Mouse (Mus musculus): ENCODE measurements around the gene Cald1. TPM values are rescaled to one million over a fixed set of nuclear protein-coding genes. Genes with fewer than 3 reads are reported as not detected.

The Cald1 gene
- total and polyA plus RNA-seq, 2 experiments = 44.6 to 61.0 TPM

GRCm38 (mm10) chr6:34633776-34634175, 35.5 kb downstream of the Cald1 start:
- TF ChIP-seq CTCF (IDR thresholded peaks at IDR 0.05; ENCODE audit: low read depth, low read length) (no peak), POLR2A (IDR thresholded peaks at IDR 0.05; ENCODE audit: extremely low read depth, insufficient read depth, low read length) (no peak)
- no peaks in the 10 kb centered on the region for H3K36me3 ChIP-seq (ENCODE audit: control insufficient read depth, insufficient read depth, low read length)

DNA sequence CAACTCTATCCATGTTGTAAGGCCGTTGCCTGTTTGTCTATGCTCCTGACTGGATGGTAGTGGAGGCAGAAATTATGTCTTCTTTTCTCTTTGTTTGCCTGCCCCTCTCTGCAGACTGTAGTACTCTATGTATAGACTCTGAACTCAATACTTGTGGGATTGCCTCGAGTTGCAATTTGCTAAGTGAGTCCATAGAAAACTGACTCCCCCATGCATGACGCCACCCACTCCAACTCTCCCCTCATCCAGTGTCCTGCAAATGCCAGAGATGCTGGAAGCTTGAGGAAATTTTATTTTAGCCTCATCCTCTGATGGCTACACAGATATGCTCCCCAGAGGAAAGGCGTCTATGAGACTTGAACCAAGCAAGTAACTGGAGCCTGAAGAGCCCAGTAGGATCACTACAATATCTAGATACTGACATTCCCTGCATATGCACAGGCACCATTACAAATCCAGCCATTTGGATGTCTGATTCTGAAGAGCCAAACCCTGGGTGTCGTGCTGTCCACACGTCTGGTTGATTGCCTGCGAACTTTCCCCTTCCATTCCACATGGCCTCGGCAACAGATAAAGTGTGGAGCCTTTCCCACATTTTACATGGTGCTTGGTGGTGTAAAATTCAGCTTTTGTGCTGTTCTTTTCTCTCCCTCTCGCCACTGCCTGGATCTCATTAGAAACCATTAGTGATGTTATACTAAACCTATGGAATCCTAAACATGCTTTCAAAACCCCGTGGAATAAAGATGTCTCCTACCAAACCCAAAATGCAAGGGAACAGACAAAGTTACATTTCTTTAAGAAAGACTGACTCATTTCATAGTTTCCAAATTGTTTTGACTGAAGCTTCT, 39.5 kb downstream of the Cald1 start:
- Histone ChIP-seq H3K4me3 (ENCODE audit: insufficient read depth, low read depth, low read length) (no peak overlapping the region), H3K79me2 (ENCODE audit: control insufficient read depth, insufficient read depth, low read length) (no peaks in the 10 kb centered on the region), H3K27ac (replicated peaks; ENCODE audit: insufficient read depth, low read depth, low read length) (no peak overlapping the region), H3K36me3 (ENCODE audit: control insufficient read depth, insufficient read depth, low read length) (no peaks in the 10 kb centered on the region), H3K4me1 (ENCODE audit: control insufficient read depth, insufficient read depth, low read length) (peaks cover 2% of the 10 kb centered on the region), H3K9ac (ENCODE audit: low read depth, low read length) (no peak overlapping the region), H3K27me3 (ENCODE audit: control insufficient read depth, insufficient read depth, low read length) (no peaks in the 10 kb centered on the region)
- DNase-seq (ENCODE audit: extremely low read depth, low read depth, low spot score) = no peak
- TF ChIP-seq POLR2A (IDR thresholded peaks at IDR 0.05; ENCODE audit: extremely low read depth, insufficient read depth, low read length) (no peak), CTCF (IDR thresholded peaks at IDR 0.05; ENCODE audit: low read depth, low read length) (no peak)
- 87% methylated on average over 10 of the region's 10 CpGs for WGBS

More at GRCm38 (mm10) chr6:34633776-34634175, 35.5 kb downstream of the Cald1 start:
- H3K4me1 ChIP-seq (ENCODE audit: control insufficient read depth, insufficient read depth, low read length) = no peaks in the 10 kb centered on the region; the same call in 1 of the 2 replicates
- 46% methylated on average over 3 of the region's 3 CpGs for WGBS
- H3K79me2 ChIP-seq (ENCODE audit: control insufficient read depth, insufficient read depth, low read length) = no peaks in the 10 kb centered on the region
- DNase-seq (ENCODE audit: extremely low read depth, low read depth, low spot score) = no peak
- no peak overlapping the region for H3K27ac ChIP-seq (replicated peaks; ENCODE audit: insufficient read depth, low read depth, low read length)
- H3K4me3 ChIP-seq (ENCODE audit: insufficient read depth, low read depth, low read length) = no peak overlapping the region
- no peak overlapping the region for H3K9ac ChIP-seq (ENCODE audit: low read depth, low read length)
- H3K27me3 ChIP-seq (ENCODE audit: control insufficient read depth, insufficient read depth, low read length) = no peaks in the 10 kb centered on the region

DNA sequence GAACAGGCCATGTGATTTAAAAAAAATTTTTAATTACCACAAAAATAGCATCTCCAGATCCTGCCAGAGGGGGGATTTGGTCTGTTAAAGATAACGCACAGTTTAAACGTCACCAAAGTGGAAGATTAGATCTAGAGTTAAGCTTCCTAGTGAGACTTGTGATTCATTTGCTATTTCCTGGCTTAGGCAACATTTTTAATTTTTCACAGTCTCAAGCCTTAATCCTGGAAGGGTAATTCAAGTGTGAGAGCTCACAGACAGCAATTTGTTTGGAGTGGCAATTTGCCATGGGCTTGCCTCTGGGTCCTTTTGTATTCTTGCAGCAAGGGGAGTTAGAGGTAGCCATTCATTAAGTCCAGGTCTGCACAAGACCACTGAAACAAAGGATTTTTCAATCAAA, 40.4 kb downstream of the Cald1 start:
- Histone ChIP-seq H3K36me3 (ENCODE audit: control insufficient read depth, insufficient read depth, low read length) (no peaks in the 10 kb centered on the region), H3K4me1 (ENCODE audit: control insufficient read depth, insufficient read depth, low read length) (peaks cover 2% of the 10 kb centered on the region), H3K27me3 (ENCODE audit: control insufficient read depth, insufficient read depth, low read length) (no peaks in the 10 kb centered on the region), H3K9ac (ENCODE audit: low read depth, low read length) (no peak overlapping the region), H3K79me2 (ENCODE audit: control insufficient read depth, insufficient read depth, low read length) (no peaks in the 10 kb centered on the region), H3K27ac (replicated peaks; ENCODE audit: insufficient read depth, low read depth, low read length) (no peak overlapping the region), H3K4me3 (ENCODE audit: insufficient read depth, low read depth, low read length) (no peak overlapping the region)
- 75% methylated on average over 2 of the region's 2 CpGs for WGBS
- TF ChIP-seq CTCF (IDR thresholded peaks at IDR 0.05; ENCODE audit: low read depth, low read length) (no peak), POLR2A (IDR thresholded peaks at IDR 0.05; ENCODE audit: extremely low read depth, insufficient read depth, low read length) (no peak)
- DNase-seq (ENCODE audit: extremely low read depth, low read depth, low spot score) = no peak

DNA sequence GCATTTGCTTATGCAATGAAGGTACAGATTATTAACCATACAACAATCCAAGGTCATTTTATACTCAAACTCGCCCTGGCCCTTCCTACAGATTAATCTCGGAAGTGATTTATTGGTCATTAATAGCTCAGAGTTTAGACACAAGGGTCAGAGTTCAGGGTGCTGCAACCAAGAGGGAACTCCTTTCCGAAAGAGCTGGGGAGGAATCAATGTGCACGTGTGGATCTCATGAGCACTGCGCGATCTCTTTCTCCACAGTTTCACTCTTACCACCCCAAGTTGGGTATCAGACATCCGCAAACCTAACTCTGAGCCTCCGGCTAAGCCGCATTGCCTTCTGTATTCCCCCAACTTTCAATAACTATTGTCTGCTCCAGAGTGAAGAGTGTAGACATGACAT, 41.9 kb downstream of the Cald1 start:
- H3K9ac ChIP-seq (ENCODE audit: low read depth, low read length) = no peak overlapping the region

GRCm38 (mm10) chr6:34641081-34641480, 42.8 kb downstream of the Cald1 start:
- Histone ChIP-seq H3K27me3 (ENCODE audit: control insufficient read depth, insufficient read depth, low read length) (no peaks in the 10 kb centered on the region), H3K36me3 (ENCODE audit: control insufficient read depth, insufficient read depth, low read length) (no peaks in the 10 kb centered on the region), H3K79me2 (ENCODE audit: control insufficient read depth, insufficient read depth, low read length) (no peaks in the 10 kb centered on the region), H3K27ac (replicated peaks; ENCODE audit: insufficient read depth, low read depth, low read length) (no peak overlapping the region), H3K4me1 (ENCODE audit: control insufficient read depth, insufficient read depth, low read length) (peaks cover 2% of the 10 kb centered on the region), H3K4me3 (ENCODE audit: insufficient read depth, low read depth, low read length) (no peak overlapping the region), H3K9ac (ENCODE audit: low read depth, low read length) (no peak overlapping the region)
- DNase-seq (ENCODE audit: extremely low read depth, low read depth, low spot score) = no peak
- no peak for TF ChIP-seq CTCF (IDR thresholded peaks at IDR 0.05; ENCODE audit: low read depth, low read length)
- TF ChIP-seq POLR2A (IDR thresholded peaks at IDR 0.05; ENCODE audit: extremely low read depth, insufficient read depth, low read length) = no peak

More for the DNA sequence above, 41.9 kb downstream of the Cald1 start:
- Histone ChIP-seq H3K4me1 (ENCODE audit: control insufficient read depth, insufficient read depth, low read length) (peaks cover 2% of the 10 kb centered on the region), H3K27me3 (ENCODE audit: control insufficient read depth, insufficient read depth, low read length) (no peaks in the 10 kb centered on the region), H3K36me3 (ENCODE audit: control insufficient read depth, insufficient read depth, low read length) (no peaks in the 10 kb centered on the region), H3K27ac (replicated peaks; ENCODE audit: insufficient read depth, low read depth, low read length) (no peak overlapping the region), H3K79me2 (ENCODE audit: control insufficient read depth, insufficient read depth, low read length) (no peaks in the 10 kb centered on the region), H3K4me3 (ENCODE audit: insufficient read depth, low read depth, low read length) (no peak overlapping the region)
- 29% methylated on average over 9 of the region's 9 CpGs for WGBS
- TF ChIP-seq CTCF (IDR thresholded peaks at IDR 0.05; ENCODE audit: low read depth, low read length) = no peak
- peak; percentile 81 for DNase-seq (ENCODE audit: extremely low read depth, low read depth, low spot score)

DNA sequence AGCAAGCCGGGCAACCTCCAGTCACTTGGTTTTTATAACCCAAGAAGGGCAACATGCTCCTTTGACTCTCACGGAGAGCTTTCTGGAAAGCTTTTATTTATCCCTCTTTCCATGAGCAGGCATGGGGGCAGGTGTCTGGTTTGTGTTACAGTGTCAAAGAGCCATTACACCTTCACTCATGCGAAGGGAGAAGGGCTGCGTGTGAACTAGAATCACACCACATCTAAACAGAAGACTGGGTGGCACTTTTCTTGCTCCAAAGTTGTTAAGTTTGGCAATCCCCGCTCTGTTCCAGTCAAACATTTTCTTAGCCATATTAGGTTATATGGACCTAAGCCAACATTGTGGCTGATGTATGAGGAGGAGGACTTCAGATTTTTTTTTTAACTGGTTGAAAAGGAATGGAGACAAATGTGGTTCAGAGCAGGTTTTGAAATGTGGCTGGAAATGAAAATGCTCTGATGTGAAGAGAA, 43.8 kb downstream of the Cald1 start:
- Histone ChIP-seq H3K4me1 (ENCODE audit: control insufficient read depth, insufficient read depth, low read length) (peaks cover 2% of the 10 kb centered on the region), H3K9ac (ENCODE audit: low read depth, low read length) (no peak overlapping the region), H3K27me3 (ENCODE audit: control insufficient read depth, insufficient read depth, low read length) (no peaks in the 10 kb centered on the region), H3K79me2 (ENCODE audit: control insufficient read depth, insufficient read depth, low read length) (no peaks in the 10 kb centered on the region), H3K27ac (replicated peaks; ENCODE audit: insufficient read depth, low read depth, low read length) (no peak overlapping the region), H3K4me3 (ENCODE audit: insufficient read depth, low read depth, low read length) (no peak overlapping the region), H3K36me3 (ENCODE audit: control insufficient read depth, insufficient read depth, low read length) (no peaks in the 10 kb centered on the region)
- no peak for TF ChIP-seq CTCF (IDR thresholded peaks at IDR 0.05; ENCODE audit: low read depth, low read length)
- TF ChIP-seq POLR2A (IDR thresholded peaks at IDR 0.05; ENCODE audit: extremely low read depth, insufficient read depth, low read length) = no peak
- no peak for DNase-seq (ENCODE audit: extremely low read depth, low read depth, low spot score)
- 88% methylated on average over 5 of the region's 5 CpGs for WGBS
